Mouse (Mus musculus) heart, adult 8-10 months (tissue): ENCODE measurements around the gene Ehd2. TPM values are rescaled to one million over a fixed set of nuclear protein-coding genes. Genes with fewer than 3 reads are reported as not detected.
A peak's percentile ranks its signal among the peaks of the same experiment; 100 is the strongest.

Experiments
- DNase-seq: peaks from one replicate; pipeline ENCODE4 v3.0.0; 2022; ENCODE audit warnings: low spot score
- total RNA-seq, 4 experiments: library from RNA; stranded (reverse); gene quantifications; 2 replicates each; pipeline ENCODE4 v1.2.4; 2022

The Ehd2 gene
- total RNA-seq: 10 to 100 TPM; 54.4 to 95.0 (median 82.9) TPM

DNA sequence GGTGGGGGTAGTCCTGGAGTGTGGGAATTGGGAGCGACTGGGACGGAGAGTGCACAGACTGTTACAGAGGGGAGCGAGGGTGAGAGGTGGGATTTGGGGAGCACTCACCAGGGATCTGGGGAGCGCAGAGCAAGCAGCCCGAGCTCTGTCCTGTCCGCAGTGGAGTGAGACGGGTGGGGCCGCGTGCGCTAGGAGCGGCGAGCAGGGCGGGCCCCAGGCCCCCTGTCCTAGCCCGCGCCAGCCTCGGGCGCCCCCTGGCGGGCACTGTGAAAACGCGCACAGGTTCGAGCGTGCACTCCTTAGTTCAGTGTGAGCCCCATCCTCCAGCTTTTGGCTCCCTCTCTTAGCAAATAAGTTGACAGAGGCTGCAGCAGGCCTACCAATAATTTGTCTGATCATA lies at the start of gene Ehd2:
Gene Ehd2 (minus strand): TSS at position 256 of the 400 bp plus-strand sequence.
- peak; percentile 83 for DNase-seq

GRCm38 (mm10) chr7:16015384-16015783 lies 48.0 kb upstream of the Ehd2 start:
- no peak for DNase-seq

DNA sequence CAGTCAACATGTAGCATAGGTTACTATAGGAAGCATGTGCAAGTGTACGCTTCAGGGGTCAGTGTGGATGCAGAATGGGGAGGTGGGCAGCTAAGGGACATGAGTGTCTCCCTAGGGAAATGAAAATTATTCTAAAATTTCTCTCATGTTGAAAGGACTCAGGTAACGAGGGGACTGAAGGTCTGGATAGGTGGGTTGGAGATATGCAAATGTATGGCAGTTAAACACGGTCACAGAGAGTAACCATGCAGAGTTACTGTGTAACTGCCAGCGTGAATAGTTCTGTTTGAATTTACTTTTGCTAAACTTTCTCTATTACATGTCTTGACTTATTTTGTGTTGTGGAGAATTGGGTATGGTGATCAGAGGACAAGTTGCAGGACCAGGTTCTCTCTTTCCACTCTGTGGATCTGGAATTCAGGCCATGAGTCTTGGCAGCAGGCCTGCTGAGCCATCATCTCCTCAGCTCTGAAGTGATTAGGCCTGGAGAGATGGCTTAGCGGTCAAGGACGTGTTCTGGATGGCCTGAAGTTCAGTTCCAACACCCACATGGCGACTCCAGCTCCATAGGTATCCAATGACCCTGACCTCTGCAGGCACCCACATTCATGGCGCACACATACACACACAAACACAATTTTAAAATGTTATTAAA lies 47.3 kb upstream of the Ehd2 start:
- DNase-seq: peak; percentile 59

GRCm38 (mm10) chr7:16013722-16014275 lies 46.4 kb upstream of the Ehd2 start:
- DNase-seq: no peak

GRCm38 (mm10) chr7:16012576-16013263 lies 45.4 kb upstream of the Ehd2 start:
- peak; percentile 39 for DNase-seq

GRCm38 (mm10) chr7:16011418-16012085 lies 44.2 kb upstream of the Ehd2 start:
- DNase-seq: no peak

GRCm38 (mm10) chr7:16010649-16011048 lies 43.3 kb upstream of the Ehd2 start:
- no peak for DNase-seq

GRCm38 (mm10) chr7:16009636-16010035 lies 42.3 kb upstream of the Ehd2 start:
- DNase-seq: no peak

GRCm38 (mm10) chr7:16005020-16005419 lies 37.7 kb upstream of the Ehd2 start:
- no peak for DNase-seq

GRCm38 (mm10) chr7:16004177-16004856 lies 37.0 kb upstream of the Ehd2 start:
- no peak for DNase-seq

- DNase-seq: no peak
These were observed 35.7 kb upstream of the Ehd2 start for GRCm38 (mm10) chr7:16003032-16003431.

GRCm38 (mm10) chr7:16002171-16002570 lies 34.8 kb upstream of the Ehd2 start:
- peak; percentile 85 for DNase-seq

DNA sequence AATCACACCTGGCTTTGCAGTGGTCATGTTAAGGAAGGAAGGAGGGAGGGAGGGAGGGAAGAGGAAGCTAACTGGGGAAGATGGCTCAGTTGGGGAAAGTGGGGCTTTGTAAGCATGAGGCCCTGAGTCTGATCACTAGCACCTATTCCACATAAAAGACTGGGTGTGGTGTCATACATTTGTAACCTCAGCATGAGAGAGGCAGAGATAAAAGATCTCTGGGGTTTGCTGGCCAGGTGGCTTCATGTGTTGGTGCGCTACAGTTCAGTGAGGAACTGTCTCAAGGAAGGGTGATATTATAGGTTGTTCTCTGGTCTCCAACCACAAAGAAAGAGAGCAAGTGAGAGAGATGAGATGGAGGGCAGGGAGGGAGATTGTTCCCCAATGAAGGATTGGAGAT lies 34.3 kb upstream of the Ehd2 start:
- DNase-seq: no peak

GRCm38 (mm10) chr7:15993789-15994188 lies 26.4 kb upstream of the Ehd2 start:
- no peak for DNase-seq

- DNase-seq: no peak
These were observed 25.8 kb upstream of the Ehd2 start for GRCm38 (mm10) chr7:15993152-15993551.

DNA sequence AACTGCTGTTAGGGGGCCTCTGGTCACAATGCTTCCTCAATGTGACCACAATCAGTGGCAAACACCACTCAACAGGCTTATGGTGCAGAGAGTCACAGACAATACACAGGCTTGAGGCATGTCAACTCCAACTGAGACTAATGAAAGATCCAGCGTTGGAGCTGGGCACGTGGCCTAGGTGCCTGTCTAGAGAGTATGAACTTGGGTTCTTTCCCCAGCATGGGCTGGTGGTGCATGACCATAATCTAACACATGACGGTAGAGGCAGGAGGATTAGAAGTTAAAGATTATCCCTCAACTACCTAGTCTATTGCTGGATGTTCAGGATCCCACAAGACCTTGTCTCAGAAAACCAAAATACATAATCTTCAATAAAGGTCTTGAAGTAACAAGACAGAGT lies 24.4 kb upstream of the Ehd2 start:
- no peak for DNase-seq

DNA sequence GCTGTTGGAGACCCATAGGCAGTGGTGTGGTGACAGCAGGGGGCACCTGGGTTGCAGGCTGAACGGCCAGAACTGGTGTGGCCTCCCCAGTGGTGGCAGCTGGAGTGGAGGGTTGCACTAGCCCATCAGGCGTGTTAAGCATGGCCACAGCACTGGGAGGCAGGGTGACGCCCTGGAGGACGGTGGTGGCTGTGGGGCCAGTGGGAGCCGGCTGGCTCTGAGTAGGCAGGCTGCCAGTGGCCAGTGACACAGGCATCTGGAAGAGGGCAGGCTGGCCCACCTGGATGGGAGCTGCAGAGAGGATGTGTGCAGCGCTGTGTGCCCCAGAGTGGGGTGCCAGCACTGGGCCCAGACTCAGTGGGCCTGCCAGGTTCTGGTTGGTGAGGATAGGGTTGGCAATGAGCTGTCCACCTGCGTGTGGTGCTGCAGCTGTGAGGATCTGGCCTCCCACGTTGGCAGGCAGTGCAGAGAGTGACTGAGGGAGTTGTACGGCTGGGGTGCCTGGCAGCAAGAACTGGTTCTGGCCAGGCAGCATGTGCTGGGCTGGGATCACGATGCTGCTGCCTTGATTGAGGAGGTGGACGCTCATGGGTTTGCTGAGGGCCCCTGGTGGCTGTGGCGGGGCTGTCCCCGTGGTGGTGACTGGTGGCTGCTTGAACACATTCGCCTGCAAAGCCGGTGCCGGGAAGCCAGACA lies 20.4 kb upstream of the Ehd2 start:
- no peak for DNase-seq

DNA sequence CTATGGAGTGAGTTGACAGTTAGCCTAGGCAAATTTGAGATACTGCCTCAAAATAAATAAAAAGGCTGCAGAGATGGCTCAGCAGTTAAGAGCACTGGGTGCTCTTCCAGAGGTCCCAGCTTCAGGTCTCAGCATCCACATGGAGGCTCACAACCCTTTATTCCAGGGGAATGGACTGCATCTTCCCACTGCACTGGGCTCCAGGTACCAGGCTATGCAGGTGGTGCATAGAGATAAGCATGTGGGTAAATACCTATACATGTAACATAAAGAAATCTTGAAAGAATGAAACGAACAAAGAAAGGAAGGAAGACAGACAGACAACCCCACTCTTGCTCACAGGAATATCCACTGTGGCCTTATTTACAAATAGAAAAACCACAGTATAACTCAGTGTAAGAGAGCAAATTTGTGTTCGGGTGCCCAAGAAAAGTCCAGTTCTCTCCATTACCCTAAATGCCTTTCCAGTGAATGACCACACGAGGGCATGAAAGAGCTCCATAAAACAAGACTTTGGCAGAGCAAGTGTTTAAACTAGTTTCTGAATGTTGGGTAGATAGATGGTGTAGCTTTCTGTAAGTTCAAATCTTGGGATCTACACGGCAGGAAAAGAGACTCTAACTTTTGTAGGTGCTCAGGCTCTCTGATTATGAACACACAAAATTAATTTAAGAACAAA lies 15.5 kb upstream of the Ehd2 start:
- peak; percentile 61 for DNase-seq

DNA sequence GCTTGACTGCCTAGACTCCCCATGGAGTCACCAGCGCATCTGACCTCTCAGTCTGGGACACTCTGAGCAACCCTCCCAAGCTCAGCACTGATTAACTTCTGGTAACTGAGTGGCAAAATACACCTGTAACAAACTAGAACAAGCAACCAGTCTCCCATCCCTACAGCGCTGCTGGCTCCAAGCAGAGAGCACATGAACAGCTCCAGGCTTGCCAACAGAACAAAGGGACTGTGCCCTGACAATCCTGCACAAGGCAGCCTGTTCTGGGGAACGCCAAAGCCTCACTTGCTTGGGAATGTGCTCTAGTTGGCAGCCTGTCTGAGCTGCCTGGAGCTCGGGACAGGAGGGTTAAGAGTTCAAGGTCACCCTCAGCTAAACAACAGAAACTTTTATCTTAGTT lies 14.2 kb upstream of the Ehd2 start:
- DNase-seq: peak; percentile 62

DNA sequence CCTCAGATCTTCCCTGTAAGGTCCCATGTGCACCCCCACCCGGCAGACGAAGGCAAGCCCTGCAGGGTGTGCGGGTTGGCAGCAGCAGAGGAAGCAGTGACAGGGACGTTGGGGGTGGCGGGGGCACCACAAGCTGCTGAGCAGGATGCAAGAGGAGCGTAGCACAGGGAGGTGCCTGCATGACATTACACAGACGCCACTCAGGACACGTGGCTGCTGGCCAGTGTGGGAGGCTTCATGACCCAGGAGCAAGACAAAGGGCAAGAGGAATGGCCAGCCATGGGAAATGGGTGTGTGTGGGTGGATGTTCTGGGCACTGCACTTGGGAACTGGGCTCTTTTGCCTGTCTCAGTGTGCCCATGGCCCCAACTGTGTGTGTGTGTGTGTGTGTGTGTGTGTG lies 12.9 kb upstream of the Ehd2 start:
- no peak for DNase-seq

DNA sequence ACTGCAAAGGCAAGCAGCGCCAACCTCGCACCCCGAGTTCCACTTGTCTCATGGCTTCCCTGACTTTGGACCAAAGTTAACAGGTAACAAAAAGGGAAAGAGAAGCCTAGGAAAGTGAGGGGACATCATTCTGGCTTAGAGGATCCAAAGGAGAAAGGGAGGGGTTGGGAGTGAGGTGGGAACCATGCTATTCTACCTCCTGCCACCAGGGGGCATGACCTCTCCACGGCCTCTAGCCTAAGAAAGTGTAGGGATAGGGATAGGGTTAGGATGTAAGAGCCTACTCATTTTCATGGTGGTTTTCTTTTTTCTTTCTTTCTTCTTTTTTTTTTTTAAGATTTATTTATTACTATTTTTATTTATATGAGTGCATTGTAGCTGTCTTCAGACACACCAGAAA lies 8.5 kb upstream of the Ehd2 start:
- DNase-seq: no peak
